Mouse (Mus musculus) liver (tissue): ENCODE measurements around the gene Ptma.
A peak's percentile ranks its signal among the peaks of the same experiment; 100 is the strongest.
"Not testable (repeated sequence)": the region's sequence is repeated elsewhere in the genome, so short reads cannot be mapped to it uniquely, and the experiment has no call there.

Source experiments
- DNase-seq: peaks from one replicate; pipeline ENCODE4 v3.0.0-alpha.2; 2020; ENCODE audit warnings: mixed read lengths

Gene Ptma

DNA sequence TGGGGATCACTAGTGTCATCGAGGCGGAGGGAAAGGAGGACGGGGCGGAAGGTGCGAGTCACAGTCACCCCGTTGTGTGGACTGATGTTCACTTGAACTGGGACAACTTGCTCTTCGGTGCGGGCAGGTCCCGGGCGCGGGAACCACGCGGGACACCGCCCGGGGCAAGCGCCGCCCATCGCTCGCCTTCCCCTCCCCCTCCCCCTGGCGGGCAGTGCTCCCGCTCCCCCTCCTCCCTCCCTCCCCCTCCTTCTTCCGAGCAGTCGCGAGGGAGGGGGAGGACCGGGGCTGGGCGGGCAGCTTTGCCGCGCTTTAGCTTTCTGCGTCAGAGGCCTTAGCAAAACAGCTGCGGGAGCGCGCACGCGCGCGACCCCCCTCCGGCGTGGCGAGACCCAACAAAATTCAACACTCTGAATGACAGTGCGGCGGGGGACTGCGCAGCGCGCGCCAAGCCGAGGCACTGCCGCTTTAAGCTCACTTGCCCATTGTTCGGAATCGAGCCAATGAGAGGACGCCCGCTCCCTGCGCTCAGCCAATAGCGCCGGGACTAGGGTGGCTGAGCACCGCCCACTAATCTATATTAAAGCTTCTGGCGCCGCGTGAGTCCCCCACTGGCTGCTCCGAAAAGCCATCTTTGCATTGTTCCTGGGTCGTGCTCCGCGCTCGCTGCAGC, at the start of gene Ptma:
Ptma (plus strand) TSS at position 611 of the 673 bp plus-strand sequence.
- DNase-seq: peak; percentile 97

DNA sequence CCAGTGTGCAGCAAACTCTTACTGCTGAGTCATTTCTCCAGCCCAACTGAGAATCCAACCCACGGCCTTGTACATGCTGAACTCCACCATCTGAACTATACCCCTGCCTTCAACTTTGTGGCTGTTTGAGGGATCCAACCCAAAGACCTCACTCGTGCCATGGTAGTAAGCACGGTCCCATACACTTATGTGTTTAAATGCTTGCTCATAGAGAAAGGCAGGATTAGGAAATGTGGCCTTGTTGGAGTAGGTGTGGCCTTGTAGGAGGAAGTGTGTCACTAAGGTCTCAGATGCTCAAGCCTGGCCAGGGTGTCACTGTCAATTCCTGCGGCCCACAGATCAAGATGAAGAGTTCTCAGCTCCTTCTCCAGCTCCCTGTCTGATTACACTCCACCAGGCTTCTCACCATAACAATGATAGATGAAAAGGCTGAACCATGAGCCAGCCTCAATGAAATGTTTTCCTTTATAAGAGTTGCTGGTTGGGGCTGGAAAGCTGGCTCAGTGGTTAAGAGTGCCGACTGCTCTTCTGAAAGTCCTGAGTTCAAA, 48.7 kb upstream of the Ptma start:
- DNase-seq: no peak

DNA sequence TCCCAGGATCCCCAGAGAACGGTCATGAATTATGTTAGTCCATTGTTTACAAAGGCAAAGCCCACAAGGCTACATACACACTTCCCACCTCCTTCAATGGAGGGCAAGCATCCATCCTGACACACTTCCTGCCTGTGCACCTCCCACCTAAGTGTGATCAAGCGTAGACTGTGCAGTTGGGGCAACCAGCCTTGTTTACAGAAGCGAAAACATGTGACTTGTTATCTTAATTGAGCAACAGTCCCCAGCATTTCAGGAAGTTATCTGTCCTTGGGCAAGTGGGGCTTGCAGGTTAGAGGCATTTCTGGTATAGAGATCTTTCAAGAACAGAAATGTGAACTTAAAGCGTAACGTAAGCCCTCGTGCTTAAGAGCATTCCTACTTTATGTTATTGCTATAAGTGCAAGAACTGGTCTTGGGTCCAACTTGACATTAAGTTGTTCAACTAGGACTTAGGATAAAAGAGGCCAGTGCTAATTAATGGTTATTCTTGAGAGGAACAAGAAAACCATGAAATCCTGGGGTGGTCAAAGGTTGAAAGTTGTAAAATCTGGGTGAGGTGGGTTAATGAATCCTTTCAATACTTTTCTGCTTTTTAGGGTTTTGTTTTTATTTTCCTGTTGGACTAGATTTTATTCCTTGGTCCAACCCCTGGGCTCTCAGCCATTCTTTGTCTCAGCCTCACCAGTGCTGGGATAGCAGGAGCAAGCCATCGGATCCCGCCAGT, 47.3 kb upstream of the Ptma start:
- DNase-seq: peak; percentile 84

DNA sequence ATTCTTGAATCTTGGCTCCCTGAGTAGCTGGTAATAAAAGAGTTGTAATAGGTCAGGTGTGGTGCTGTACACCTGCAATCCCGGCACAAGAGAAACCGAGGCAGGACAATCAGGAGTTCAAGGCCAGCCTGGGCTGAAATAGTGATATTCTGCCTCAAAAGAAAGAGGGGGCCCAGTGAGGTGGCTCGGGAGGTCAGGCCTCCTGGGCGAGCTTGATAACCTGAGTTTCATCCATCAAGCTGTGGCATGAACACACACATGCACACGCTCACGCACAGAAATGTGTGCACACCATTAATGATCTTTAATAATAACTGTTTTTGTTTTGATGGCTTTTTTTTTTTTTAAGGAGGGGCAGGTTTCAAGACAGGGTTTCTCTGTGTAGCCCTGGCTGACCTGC, 46.2 kb upstream of the Ptma start:
- DNase-seq: peak; percentile 75

DNA sequence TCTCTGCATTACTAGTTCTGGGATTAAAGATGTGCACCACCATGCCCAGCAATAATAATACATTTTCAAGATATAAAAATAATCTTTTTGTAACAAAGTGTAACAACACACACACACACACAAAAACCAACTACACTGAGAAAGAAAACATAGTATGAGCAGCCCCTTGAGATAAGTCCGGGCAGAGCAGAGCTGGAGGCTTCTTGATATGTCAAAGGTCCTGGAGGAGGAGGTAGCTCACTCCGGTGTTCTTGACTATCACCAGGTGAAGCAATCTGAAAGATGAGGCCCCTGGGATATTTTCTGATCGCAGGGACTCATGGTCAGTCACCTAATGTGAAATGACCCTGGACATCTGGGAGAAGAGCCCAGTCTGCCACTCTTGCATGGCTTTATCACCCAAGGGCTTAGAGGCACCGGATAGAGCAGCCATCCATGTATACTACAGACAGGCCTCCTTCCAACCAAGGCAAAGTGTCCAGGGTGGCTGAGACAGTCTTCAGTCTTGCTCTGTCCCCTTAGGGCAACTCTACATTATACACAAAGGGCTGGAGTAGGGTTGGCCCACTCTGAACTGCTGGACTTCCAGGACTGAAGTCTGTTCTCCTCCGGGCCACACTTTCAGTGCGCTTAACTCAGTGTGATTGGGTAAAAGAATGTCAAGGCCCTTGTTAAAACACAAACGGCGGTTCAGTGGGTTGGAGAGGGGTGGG, 45.6 kb upstream of the Ptma start:
- peak; percentile 61 for DNase-seq

DNA sequence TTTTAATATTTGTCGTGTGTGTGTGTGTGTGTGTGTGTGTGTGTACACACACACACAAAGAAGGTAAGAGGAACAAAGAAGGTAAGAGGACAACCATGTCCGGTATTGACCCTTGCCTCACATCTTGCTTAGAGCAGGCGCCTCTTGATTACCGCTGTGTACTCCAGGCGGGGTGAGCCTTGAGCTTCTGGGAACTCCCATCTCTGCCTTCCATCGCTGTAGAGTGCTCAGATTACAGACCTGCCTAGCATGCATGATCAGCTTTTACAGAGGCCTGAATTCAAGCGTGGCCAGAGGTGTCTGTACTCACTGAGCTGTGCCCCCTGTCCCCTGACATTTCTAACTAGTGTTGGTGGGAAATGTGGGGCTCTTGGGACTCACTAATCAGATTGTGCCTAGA, 45.1 kb upstream of the Ptma start:
- DNase-seq: peak; percentile 67

DNA sequence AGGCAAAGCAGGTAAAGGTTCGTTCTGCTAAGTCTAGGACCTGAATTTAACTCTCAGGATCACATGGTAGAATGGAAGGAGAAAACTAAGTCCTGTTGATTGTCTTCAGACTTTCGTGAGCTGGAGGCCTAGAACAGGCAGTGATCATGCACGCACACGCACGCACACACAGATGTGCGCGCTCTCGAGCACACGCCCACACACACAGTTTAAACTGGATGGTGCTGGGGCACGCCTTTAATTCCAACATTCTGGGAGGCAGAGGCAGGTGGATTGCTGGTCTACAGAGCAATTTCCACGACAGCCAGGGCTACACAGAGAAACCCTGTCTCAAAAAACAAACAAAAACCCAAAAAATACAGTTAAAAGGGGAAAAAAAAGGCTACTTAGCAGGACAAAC, 44.2 kb upstream of the Ptma start:
- no peak for DNase-seq

DNA sequence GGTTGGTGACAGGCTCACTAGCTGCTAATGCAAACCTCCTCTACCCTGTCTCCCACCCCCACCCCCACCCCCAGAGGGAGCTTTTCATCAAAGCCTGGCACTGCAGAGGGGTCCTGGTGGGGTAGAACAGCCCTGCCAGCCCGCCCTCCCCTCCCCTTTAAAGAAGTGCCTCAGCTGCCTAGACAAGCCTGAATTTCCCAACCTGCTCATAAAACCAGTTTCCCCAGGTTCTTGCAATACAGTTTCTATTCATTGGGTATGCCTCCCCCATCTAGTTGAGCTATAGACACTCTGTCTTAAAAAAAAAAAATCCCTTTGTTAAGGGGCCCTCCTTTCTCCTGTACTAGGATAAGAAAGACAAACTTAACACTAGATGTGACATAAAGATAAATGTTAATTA, 43.8 kb upstream of the Ptma start:
- no peak for DNase-seq

DNA sequence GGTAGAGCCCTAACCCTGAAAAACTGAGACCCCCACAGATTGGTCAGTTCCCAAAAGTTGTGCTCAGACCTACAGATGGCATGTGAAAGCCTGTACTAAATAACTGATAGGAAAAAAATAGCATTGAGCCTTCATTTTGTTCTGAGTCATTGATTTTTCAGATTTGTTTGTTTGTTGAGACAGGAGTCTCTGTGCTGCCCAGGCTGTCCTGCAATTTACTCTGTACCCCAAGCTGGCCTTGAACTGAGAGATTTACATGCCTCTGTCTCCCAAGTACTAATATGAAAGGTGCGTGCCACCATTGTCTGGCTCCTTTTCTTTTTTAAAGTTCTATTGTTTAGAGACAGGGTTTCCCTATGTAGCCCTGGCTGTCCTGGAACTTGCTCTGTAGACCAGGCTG, 41.2 kb upstream of the Ptma start:
- DNase-seq: no peak

DNA sequence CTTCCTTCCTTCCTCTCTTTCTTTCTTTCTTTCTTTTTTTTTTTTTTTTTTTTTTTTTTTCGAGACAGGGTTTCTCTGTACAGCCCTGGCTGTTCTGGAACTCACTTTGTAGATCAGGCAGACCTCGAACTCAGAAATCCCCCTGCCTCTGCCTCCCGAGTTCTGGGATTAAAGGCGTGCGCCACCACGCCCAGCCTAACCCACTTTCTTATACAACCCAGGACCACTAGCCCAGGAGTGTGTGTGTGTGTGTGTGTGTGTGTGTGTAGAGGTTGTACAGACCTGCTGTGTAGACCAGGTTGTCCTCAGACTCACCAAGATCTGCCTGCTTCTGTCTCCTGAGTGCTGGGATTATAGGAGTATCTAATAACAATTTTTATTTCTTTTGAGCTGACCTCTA, 40.7 kb upstream of the Ptma start:
- not testable (repeated sequence) for DNase-seq

DNA sequence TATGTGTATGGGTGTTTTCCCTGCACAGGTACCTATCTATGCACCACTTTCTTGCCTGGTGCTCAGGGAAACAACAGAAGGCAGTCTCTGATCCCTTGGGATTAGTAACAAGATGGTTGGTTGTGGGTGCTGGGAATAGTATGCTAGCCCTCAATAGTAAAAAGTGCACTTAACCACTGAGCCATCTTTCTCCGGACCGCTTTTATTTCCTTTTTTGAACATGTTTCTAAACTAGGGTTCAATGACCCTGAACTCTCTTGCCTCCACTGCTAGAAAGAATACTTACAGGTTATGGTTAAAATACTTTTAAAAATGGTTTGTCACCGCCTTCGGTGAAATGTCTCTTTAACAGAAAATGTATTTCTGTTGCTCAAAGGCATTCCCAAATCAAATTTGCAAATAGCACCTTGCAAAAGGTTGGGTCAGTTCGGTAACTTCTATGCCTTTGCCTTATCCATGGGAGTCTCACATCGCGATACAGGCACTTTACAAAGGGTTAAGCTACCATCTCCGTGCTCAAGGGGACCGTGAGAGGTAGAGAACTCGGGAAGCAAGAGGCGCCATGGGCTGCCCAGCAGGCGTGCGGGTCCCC, 39.7 kb upstream of the Ptma start:
- DNase-seq: no peak

DNA sequence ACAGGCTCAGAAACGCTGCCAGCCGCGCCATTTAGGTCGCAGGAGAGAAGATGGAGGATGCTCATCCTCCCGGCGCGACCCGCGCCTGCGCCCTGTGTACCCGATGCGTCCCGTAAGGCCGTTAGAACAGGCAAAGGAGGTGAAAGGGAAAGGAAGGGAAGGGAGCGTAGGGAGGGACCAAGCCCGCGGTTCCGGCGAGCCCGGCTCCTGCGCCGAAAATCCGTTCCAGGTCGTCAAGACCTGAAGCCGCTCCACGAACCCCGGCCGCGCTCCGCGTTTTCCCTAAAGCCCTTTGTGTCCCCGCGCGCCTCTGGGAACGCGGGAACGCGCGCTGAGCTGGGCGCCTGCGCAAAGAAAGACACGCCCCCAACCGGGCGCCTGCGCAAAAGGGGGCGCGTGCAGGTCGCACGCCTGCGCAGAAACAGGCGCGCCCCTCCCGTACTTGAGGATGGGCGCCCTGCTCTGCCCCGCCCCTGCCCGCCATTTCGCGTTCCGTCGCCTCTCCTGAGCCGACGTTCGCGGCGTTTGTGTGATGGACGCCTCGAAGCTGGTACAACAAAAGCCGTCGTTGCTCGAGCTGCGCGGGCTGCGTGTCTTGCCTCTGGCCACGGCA, 39.1 kb upstream of the Ptma start:
- DNase-seq: peak; percentile 99

DNA sequence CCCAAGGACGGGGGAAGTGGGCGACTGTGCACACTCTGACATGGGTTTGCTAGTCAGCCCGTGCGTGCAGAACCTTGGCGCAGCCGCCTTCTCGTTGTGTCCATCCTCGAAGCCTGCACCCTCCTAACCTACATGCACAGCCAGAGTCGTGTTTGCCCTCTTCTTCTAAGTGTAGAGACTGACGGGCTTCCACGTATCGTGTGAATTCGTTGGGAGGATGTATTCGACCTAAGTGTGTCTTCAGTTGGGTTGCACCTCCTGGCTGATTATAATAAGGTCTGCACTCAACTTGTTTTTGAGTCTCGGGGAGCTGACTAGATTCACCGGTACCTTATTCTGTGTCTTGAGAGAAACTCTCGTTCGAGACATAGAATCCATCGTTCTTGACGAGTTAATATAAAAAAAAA, 38.6 kb upstream of the Ptma start:
- DNase-seq: no peak

DNA sequence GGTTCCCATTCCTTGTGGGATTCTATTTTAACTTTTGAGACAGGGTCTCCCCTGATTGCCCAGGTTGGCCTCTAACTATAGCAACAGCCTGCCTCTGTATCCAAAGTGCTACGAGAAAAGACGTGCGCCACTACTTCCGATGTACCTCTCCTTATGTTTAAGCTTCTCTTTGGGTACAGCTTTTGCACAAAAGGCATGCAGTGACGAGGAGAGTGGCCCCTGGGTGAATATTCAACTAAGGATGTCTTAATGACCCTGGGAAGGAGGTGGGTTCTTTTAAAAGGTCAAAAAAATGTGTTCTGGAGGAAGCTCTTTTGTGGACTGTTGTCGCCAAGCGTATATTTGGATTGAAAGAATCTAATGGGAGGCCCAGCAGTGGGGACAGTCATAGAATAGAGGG, 38.2 kb upstream of the Ptma start:
- no peak for DNase-seq

DNA sequence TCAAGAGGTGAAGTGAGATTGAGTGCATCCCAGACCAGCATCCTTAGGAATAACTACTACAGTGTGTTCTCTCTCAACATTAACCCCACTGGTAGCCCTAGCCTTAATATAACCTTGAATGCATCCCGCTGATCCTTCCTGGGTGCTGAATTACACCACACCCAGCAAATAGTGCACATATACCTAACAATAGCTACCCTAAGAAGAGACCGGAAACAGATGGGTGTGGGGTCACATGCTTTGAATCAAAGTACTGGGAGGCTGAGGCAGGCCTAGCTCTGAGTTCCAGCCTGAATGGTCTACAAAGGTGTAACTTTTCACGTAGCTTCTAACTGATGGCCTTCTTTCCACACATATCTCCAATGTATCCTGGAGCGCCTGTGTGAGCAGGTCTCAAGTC, 37.8 kb upstream of the Ptma start:
- no peak for DNase-seq

DNA sequence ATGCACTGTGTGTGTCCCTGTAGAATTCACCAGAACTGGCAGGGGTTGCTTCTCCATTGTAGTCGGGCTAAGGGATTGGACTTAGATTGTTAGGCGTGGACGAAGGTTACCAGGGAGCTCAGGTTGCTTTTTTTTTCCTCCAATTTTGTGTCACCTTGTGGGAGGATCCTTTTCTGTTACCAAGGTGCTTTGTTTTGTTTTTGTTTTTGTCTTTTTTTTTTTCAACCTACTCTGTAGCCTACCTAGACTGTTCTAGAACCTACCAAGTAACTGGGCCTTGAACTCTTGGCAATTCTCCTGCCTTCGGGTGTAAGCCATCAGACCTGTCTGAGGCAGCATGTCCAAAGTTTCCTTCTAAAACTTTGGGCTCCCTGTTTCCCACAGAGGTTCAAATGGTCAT, 36.6 kb upstream of the Ptma start:
- DNase-seq: no peak

DNA sequence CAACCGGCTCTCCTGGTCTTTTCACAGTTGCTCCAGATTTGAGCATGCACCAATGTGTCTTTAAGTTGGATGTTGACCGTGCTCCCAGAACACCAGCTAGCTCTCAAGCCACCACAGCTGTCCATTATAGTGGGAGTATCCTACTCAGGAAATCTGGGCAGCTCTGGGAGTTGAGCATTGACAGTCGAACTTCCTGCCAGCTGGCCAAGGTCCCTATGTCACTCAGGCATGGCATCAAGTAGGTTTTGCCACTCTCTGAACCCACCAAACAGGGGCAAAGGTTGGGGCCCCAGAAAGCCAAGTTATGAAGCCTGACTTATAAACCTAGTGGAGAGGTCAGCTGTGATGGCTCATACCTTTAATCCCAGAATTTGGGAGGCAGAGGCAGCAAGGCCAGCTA, 35.8 kb upstream of the Ptma start:
- DNase-seq: no peak

DNA sequence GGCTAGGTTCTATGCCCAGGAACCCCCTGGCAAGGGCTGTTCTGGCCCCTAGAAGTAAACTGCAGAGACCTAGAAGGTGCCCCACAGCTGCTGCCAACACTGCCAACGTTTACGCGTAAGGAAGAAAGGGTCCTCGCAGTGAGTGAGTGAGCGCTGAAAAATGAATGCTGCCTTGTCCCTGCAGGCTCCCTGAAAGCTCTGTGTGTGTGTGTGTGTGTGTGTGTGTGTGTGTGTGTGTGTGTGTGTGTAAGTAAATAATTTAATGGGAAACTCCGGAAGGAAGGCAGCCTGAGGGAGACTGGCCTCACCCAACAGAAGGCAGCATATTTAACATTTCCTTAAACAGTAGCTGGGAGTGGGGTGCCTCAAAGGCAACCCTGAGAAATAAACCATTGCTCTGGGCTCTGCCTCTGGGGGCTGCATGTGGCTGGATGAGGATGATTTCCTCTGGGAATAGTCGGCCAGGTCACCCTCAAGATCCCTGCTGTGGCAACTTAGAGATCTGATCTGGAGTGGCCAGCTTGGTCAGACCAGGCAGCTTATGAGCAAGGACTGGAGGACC, 34.9 kb upstream of the Ptma start:
- DNase-seq: no peak

DNA sequence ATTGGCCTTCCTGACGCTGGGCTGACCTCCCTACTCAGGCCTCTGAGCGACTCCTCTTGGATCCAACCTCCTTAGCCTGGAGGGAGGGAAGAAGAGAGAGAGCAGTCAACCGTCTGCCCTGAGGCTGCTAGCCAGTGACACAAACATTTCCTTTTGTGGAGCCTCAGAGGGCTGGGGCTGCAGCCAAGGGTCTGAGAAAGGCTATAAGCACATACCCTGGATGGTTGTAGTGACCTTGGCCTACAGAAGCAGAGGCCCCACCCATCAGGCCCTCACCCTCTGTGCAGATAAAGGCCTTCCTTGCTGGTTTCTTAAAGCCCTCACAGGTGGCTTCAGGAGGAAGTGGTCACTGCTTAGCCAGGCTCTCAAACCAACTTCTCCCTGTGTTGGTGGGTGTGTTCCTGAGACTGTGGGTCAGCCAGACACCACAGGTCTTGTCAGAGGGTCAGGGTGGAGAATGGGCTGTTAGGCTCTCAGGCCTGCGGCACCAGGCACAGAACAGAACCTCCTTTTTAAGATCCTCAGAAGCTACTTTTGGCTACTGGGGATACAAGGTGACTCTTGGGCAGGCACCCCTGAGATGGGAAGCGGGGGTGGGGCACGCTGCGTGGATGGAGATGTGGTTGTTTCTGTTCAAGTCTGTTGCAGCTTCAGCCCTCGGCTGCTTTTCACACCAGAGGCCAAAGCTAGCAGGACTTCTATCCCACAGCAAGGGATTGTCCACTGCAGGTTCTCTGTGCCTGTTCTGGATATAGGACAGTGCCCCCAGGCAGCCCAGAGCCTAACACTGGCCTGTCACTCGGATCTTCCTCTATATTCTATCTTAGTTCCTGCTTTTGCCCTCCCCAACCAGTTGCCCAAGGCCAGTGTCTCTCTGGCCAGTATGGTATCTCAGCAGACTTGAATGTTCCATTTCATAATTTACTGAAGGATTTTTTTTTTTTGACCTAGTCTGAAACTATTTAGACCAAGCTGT, 34.1 kb upstream of the Ptma start:
- peak; percentile 67 for DNase-seq

DNA sequence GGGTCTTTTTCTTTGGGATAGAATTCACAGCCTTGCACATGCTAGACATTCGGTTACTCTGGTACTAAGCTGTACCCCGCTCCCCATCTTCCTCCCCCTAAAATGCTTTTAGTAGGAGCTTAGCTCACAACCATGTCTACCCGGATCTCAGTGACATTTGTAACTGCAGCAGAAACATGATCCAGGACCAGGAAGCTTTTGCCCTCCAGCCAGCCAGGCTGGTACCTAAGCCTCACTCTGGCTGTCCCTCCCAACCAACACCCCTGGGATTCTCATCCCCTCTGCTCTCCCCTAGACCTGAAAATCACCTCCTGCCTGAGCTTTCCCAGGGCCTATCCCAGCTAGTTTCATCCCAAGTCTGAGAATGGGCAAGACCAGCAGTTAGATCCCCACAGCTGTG, 32.7 kb upstream of the Ptma start:
- no peak for DNase-seq

DNA sequence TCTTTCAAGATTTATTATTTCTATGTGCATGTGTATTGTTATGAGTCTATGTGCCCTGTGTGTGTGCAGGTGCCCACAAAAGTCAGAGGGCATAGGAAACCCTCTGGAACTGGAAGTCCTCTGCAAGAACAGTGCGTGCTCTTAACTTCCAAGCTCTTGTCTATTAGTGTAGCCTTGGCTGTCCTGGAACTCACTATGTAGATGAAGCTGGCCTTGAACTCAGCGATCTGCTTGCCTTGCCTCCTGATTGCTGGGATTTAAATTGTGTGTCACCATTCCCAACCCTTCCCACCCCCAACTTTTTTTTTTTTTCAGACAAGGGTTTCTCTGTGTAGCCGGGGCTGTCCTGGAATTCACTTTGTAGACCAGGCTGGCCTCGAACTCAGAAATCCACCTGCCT, 30.2 kb upstream of the Ptma start:
- no peak for DNase-seq
